11 mouse cellular contexts compared by ENCODE assay signal in the genomic region with DNA sequence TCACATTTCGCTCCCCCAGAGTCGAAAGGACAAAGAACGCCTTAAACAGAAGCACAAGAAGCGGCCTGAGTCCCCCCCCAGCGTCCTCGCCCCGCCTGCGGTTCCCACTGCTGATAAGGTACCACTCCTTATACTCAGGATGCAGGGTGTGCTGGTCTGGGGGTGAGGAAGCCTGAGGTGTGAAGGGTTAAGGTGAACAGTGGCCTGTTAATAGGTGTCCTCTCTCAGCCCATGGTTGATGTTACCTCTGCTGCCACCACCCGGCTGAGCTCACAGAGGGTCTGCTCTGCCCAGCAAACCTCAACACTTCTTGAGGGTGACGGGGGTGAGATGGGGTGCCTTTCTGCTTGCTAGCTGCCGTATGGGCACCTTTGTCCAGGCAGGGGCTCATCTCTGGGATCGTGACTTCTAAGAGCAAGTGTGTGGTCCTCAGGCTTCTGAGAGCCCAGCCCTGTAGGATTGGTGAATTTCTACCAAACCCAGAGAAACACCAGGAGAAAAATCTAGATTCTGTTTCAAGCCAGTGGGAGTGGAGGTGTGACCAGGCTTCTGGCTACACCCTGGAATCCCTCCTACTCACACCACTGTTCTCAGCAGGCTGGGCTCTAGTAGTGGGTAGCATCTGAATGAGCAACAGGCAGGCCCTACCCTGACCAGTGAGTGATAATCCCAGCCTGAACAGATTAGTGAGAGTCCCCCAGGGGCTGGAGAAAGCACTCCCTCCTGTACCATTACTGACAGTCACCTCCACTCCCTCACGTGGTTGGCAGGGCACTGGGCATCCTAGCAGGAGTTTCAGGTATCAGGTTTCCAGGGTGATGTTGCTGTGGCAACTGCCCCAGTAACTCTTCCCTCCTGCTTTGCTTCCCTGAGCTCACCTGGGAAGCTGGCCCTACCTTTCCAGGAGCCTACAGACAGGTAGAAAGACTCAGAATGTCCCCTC. TPM values are rescaled to one million over a fixed set of nuclear protein-coding genes. Genes with fewer than 3 reads are reported as not detected.
DNase-seq lines count a peak whose midpoint lies in the region; ATAC-seq lines count a peak whose summit lies in the region.
"Had no signal": no experiment of that assay in that cellular context is flagged by ENCODE, and none has a peak within 500 bp of the region (broad histone marks: within the 10 kb centered on the region; RNA-seq: fewer than 3 reads in every experiment).

No protein-coding gene starts in this region.

- no peaks in the 10 kb centered on the region for H3K9me3 ChIP-seq in limb, embryonic 12.5 days
- H3K9me3 ChIP-seq in limb, embryonic 10.5 days (replicated peaks) = no peaks in the 10 kb centered on the region
- H3K9me3 ChIP-seq in heart, embryonic 16.5 days (replicated peaks; ENCODE audit: control insufficient read depth, low read length) = no peaks in the 10 kb centered on the region
- H3K9me3 ChIP-seq: liver, embryonic 15.5 days had no signal

- no peak overlapping the region for H3K4me3 ChIP-seq in limb, embryonic 12.5 days (replicated peaks)
- no peak overlapping the region for H3K4me3 ChIP-seq in limb, embryonic 10.5 days
- H3K4me3 ChIP-seq in heart, embryonic 16.5 days (ENCODE audit: low read length) = peak overlapping the region; percentile 33
- H3K4me3 ChIP-seq: liver, embryonic 15.5 days had no signal

- peak; percentile 56 to 57 for DNase-seq in frontal cortex, adult 2 months (ENCODE audit: extremely low spot score in 1 of 2, low spot score in 1 of 2)
- no peak for DNase-seq in frontal cortex, postnatal 10 days (ENCODE audit: low spot score in 2 of 2)
- DNase-seq in limb, embryonic 10.5 days (ENCODE audit: low spot score) = no peak
- DNase-seq in brain, adult 2 months (ENCODE audit: low read depth, low spot score) = peak; percentile 71
- no peak for DNase-seq in spleen, adult 18-20 months
- no peak for DNase-seq in retina, embryonic 14.5 days (ENCODE audit: low spot score)
- DNase-seq: cerebellum, adult 8-10 months had no signal

- H3K27ac ChIP-seq in limb, embryonic 12.5 days = peak overlapping the region; percentile 53
- no peak overlapping the region for H3K27ac ChIP-seq in limb, embryonic 10.5 days
- peak overlapping the region; percentile 93 for H3K27ac ChIP-seq in heart, embryonic 16.5 days (ENCODE audit: low read length)
- H3K27ac ChIP-seq: liver, embryonic 15.5 days had no signal

- no peak overlapping the region for H3K4me2 ChIP-seq in limb, embryonic 12.5 days
- peak overlapping the region; percentile 63 for H3K4me2 ChIP-seq in heart, embryonic 16.5 days (ENCODE audit: low read depth, low read length)
- H3K4me2 ChIP-seq: liver, embryonic 15.5 days had no signal

- 68% methylated on average over 13 of the region's 13 CpGs for WGBS in limb, embryonic 12.5 days
- WGBS in limb, embryonic 10.5 days = 70% methylated on average over 13 of the region's 13 CpGs
- 35% methylated on average over 13 of the region's 13 CpGs for WGBS in heart, embryonic 16.5 days

- H3K4me1 ChIP-seq in limb, embryonic 12.5 days (replicated peaks) = peaks cover 19% of the 10 kb centered on the region; the same call in 1 of the 2 replicates
- H3K4me1 ChIP-seq in limb, embryonic 10.5 days = peaks cover 40% of the 10 kb centered on the region
- peaks cover 28% of the 10 kb centered on the region for H3K4me1 ChIP-seq in heart, embryonic 16.5 days (ENCODE audit: control insufficient read depth, insufficient read depth, low read length)

- no peak for ATAC-seq in limb, embryonic 12.5 days (ENCODE audit: insufficient number of reproducible peaks, insufficient read depth, low FRiP score, low TSS enrichment, low read depth)
- ATAC-seq in heart, embryonic 16.5 days (replicated peaks; ENCODE audit: extremely low read depth, insufficient read depth, low FRiP score) = peak; percentile 63
- ATAC-seq: CD4-positive, CD25-positive, alpha-beta regulatory T cell, adult 4 months had no signal

- H3K27me3 ChIP-seq in limb, embryonic 12.5 days = no peaks in the 10 kb centered on the region
- H3K27me3 ChIP-seq in limb, embryonic 10.5 days (ENCODE audit: low read depth, poor library complexity, severe bottlenecking) = 0 out of 2 replicates have a peak, but pooled peaks cover 3% of the 10 kb centered on the region
- H3K27me3 ChIP-seq in heart, embryonic 16.5 days (ENCODE audit: control insufficient read depth, insufficient read depth, low read length) = no peaks in the 10 kb centered on the region

- no peak overlapping the region for H3K9ac ChIP-seq in limb, embryonic 12.5 days (replicated peaks)
- peak overlapping the region; percentile 70 for H3K9ac ChIP-seq in heart, embryonic 16.5 days (ENCODE audit: low read length)
- H3K9ac ChIP-seq: liver, embryonic 15.5 days had no signal

- H3K36me3 ChIP-seq in limb, embryonic 12.5 days = peaks cover 100% of the 10 kb centered on the region
- H3K36me3 ChIP-seq in limb, embryonic 10.5 days = peaks cover 100% of the 10 kb centered on the region
- H3K36me3 ChIP-seq in heart, embryonic 16.5 days (ENCODE audit: control insufficient read depth, insufficient read depth) = peaks cover 65% of the 10 kb centered on the region

RNA-seq across cellular contexts. Expression of gene Mllt6, which starts 7.3 kb away (rescaled TPM):
- 74.9 and 84.0 TPM in 2 replicates for polyA plus RNA-seq in frontal cortex, adult 2 months (2012; rRNA removed)
- 2.8 and 2.9 TPM in 2 replicates for polyA plus RNA-seq in limb, embryonic 12.5 days (2016; fragmentation: Nextera tagmentation; extraction: Ambion mirVana)
- 2.5 TPM in 2 replicates for polyA plus RNA-seq in limb, embryonic 10.5 days (2016; fragmentation: Nextera tagmentation; extraction: Ambion mirVana)
- 2.1 and 2.8 TPM in 2 replicates for polyA plus RNA-seq in heart, embryonic 16.5 days (2015; fragmentation: Nextera tagmentation; extraction: Ambion mirVana)

RNA-seq across cellular contexts. Expression of gene Cisd3, which starts 15.1 kb away (rescaled TPM):
- 51.9 and 54.8 TPM in 2 replicates for polyA plus RNA-seq in frontal cortex, adult 2 months (2012; rRNA removed)
- polyA plus RNA-seq in limb, embryonic 12.5 days (2016; fragmentation: Nextera tagmentation; extraction: Ambion mirVana) = 10.0 and 11.3 TPM in 2 replicates
- 9.4 and 15.3 TPM in 2 replicates for polyA plus RNA-seq in limb, embryonic 10.5 days (2016; fragmentation: Nextera tagmentation; extraction: Ambion mirVana)
- polyA plus RNA-seq in heart, embryonic 16.5 days (2015; fragmentation: Nextera tagmentation; extraction: Ambion mirVana) = 81.1 and 86.1 TPM in 2 replicates

RNA-seq across cellular contexts. Expression of gene Pcgf2, which starts 29.8 kb away (rescaled TPM):
- polyA plus RNA-seq in frontal cortex, adult 2 months (2012; rRNA removed) = 74.6 and 83.8 TPM in 2 replicates
- polyA plus RNA-seq in limb, embryonic 12.5 days (2016; fragmentation: Nextera tagmentation; extraction: Ambion mirVana) = 20.2 and 20.3 TPM in 2 replicates
- 21.0 and 21.5 TPM in 2 replicates for polyA plus RNA-seq in limb, embryonic 10.5 days (2016; fragmentation: Nextera tagmentation; extraction: Ambion mirVana)
- polyA plus RNA-seq in heart, embryonic 16.5 days (2015; fragmentation: Nextera tagmentation; extraction: Ambion mirVana) = 11.4 and 14.2 TPM in 2 replicates

RNA-seq across cellular contexts. Expression of gene Psmb3, which starts 32.7 kb away (rescaled TPM):
- 241 and 243 TPM in 2 replicates for polyA plus RNA-seq in frontal cortex, adult 2 months (2012; rRNA removed)
- 481 TPM in 2 replicates for polyA plus RNA-seq in limb, embryonic 12.5 days (2016; fragmentation: Nextera tagmentation; extraction: Ambion mirVana)
- 626 and 675 TPM in 2 replicates for polyA plus RNA-seq in limb, embryonic 10.5 days (2016; fragmentation: Nextera tagmentation; extraction: Ambion mirVana)
- 359 and 395 TPM in 2 replicates for polyA plus RNA-seq in heart, embryonic 16.5 days (2015; fragmentation: Nextera tagmentation; extraction: Ambion mirVana)

RNA-seq across cellular contexts. Expression of gene Epop, which starts 41.0 kb away (rescaled TPM):
- polyA plus RNA-seq in frontal cortex, adult 2 months (2012; rRNA removed) = 49.4 and 65.0 TPM in 2 replicates
- 16.4 and 16.9 TPM in 2 replicates for polyA plus RNA-seq in limb, embryonic 12.5 days (2016; fragmentation: Nextera tagmentation; extraction: Ambion mirVana)
- polyA plus RNA-seq in limb, embryonic 10.5 days (2016; fragmentation: Nextera tagmentation; extraction: Ambion mirVana) = 16.1 and 23.8 TPM in 2 replicates
- polyA plus RNA-seq in heart, embryonic 16.5 days (2015; fragmentation: Nextera tagmentation; extraction: Ambion mirVana) = 0.70 and 0.79 TPM in 2 replicates

Comparison
In these comparisons a context has a peak if more than half of its experiments do, and no peak if none do; other contexts are left out.
1. DNase-seq: peak in frontal cortex, adult 2 months (2 of 2) and brain, adult 2 months (single experiment); none in frontal cortex, postnatal 10 days (0 of 2), limb, embryonic 10.5 days (single experiment), spleen, adult 18-20 months (0 of 2) and retina, embryonic 14.5 days (single experiment).
2. RNA of gene Mllt6, which starts 7.3 kb away (polyA plus RNA-seq): 74.9 to 84.0 TPM in frontal cortex, adult 2 months; 2.8 to 2.9 TPM in limb, embryonic 12.5 days, 2.5 TPM in limb, embryonic 10.5 days and 2.1 to 2.8 TPM in heart, embryonic 16.5 days; every median in the first group is over 10 times any median in the second.